Mouse (Mus musculus) lung, adult 2 months (tissue): ENCODE data around the gene Neu1.

Experiments used
- CTCF ChIP-seq: fragments of 200-500 bp; IDR thresholded peaks from 2 replicates; pipeline ENCODE4 v1.5.1; 2011; ENCODE audit warnings: mild to moderate bottlenecking, low read length, control low read depth; ENCODE audit not compliant: insufficient read depth
- POLR2A ChIP-seq: fragments of 200-500 bp; IDR thresholded peaks from 2 replicates; pipeline ENCODE4 v1.6.1; 2011; ENCODE audit warnings: low read depth, mild to moderate bottlenecking, control low read depth, low read length, borderline replicate concordance; ENCODE audit errors: extremely low read depth

GRCm38 (mm10) chr17:34981690-34982180 lies 50.7 kb downstream of the Neu1 start, which contains the start of gene Lsm2:
- TF ChIP-seq CTCF, result no peak
- TF ChIP-seq POLR2A, result peak; percentile 98; the same call in 1 of the 2 replicates
